Mouse (Mus musculus) frontal cortex, adult (tissue): ENCODE results near the gene Kcnj10.

Source experiments
- ATAC-seq: cut with Nextera tagmentation; 2 replicates; pipeline ENCODE4 v1.9.2; 2017; ENCODE audit warnings: mild to moderate bottlenecking, moderate library complexity, mixed read lengths; ENCODE audit not compliant: low TSS enrichment

Kcnj10 gene

DNA sequence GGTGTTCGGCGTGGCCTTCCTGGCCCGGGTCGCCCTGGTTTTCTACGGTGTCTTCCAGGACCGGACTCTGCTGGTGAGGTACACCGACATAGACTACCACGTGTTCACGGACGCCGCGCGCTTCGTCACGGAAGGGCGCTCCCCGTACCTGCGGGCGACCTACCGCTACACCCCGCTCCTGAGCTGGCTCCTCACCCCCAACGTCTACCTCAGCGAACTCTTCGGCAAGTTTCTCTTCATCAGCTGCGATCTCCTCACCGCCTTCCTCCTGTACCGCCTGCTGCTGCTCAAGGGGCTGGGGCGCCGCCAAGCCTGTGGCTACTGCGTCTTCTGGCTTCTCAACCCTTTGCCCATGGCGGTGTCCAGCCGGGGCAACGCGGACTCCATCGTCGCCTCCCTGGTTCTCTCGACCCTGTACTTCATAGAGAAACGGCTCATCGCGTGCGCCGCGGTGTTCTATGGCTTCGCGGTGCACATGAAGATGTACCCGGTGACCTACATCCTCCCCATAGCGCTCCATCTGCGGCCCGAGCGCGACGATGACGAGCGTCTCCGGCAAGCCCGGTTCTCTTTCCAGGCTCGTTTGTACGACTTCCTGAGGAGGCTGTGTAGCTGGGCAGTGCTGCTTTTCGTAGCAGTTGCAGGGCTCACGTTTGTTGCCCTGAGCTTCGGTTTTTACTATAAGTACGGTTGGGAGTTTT, 35.9 kb downstream of the Kcnj10 start:
- peak; percentile 41 for ATAC-seq

DNA sequence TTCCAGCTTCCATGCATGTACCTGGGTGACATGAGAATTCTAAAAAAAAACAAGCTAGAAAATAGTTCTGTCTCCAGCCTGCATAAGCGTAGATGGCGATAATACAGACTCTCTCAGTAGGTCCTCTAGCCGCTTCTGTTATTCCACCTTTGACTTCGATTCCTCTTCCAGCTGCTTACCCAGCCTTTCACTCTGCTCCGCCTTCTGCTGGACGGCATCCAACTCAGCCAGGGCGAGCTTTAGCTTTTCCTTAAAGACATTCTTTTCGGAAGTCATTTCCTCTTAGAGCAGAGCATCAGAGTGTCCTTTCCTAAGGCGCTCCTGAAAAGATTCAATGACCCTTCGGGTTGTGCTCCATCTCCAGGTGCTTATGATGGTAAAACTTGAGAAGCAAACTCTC, 39.1 kb downstream of the Kcnj10 start:
- ATAC-seq, result no peak

DNA sequence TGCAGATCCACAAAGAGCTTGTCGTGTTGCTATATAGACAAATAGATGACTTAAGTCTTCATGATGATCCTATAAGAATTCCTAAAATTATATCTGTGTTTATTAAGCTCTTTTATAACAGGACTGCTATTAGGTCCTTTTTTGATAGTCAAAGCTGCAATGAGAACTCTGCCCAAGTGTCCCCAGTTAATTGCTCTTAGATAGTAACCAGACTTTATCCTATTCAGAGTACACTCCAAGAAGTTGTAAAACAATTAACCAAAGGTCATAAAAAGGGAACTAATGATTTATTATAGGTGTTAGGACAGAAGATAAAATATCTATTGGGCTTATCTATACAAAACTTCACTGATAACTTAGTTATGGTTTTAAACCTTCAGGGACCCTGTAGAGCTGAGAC, 41.1 kb downstream of the Kcnj10 start:
- ATAC-seq, result no peak

DNA sequence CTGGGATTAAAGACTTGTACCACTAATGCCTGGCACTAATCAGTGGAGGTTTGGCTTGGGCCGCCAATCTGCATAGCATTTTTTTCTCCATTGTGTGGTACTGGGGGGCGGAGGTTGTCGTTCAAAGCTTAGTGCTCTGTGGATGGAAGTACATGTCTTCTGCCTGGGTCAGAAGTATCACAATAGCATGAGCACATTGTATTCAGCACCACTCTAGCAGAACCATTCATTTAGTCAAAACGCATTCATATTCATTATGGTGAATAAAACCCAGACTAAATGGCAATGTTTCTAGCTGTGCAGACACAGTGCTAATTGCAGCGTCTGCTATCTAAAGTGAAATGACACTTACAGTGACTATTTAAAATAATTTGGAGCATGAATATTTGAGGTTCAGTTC, 46.2 kb downstream of the Kcnj10 start:
- ATAC-seq, result peak; percentile 31; the same call in 1 of the 2 replicates

DNA sequence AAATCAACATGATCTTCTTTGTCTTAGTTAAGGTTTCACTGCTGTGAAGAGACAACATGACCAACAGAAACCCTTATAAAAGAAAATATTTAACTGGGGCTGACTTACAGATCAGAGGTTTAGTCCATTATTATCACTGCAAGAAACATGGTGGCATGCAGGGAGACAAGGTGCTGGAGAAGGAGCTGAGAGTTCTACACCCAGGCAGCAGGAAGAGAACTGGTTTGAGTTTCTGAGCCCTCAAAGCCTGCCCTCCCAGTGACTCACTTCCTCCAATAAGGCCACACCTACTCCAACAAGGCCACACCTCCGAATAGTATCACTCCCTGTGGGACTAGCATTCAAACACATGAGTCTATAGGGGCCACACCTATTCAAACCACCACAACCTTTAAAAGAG, 49.8 kb downstream of the Kcnj10 start:
- ATAC-seq, result no peak

DNA sequence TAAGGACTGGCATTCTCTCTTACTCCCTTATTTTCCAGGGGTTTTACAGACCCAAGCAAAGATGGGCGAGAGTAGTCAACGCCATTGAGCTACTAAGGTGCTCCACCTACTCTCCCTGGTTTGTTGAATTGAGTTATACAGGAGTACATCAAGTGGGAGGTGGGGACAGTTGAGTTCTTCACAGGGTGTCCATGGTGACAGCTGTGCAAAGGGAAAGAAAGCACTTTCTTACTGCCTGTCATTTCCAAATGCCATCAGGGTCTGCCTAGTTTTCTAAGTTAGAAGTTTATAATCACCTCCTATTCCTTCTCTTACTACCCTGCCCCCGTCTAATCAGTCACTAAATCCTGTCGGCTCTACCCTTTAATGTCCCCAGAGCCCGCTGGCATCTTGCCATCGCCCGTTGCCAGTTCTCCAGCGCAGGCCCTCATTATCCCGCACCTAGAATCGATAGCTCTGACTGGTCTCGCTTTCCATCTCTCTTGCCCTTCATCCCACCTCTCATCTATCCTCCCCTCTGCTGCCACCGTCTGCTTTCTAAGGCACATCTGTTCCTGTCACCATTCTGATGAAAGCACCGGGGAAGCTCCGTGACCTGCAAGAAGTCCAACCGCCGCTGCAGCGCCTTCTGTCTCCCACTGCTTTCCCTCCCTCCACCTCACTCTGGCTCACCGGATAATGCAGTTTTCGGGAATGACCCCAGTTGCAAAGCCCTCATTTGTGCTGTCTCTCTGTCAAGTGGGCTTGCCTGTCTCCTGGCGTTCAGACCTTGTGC, 51.0 kb downstream of the Kcnj10 start:
- ATAC-seq, result peak; percentile 65; the same call in 1 of the 2 replicates

DNA sequence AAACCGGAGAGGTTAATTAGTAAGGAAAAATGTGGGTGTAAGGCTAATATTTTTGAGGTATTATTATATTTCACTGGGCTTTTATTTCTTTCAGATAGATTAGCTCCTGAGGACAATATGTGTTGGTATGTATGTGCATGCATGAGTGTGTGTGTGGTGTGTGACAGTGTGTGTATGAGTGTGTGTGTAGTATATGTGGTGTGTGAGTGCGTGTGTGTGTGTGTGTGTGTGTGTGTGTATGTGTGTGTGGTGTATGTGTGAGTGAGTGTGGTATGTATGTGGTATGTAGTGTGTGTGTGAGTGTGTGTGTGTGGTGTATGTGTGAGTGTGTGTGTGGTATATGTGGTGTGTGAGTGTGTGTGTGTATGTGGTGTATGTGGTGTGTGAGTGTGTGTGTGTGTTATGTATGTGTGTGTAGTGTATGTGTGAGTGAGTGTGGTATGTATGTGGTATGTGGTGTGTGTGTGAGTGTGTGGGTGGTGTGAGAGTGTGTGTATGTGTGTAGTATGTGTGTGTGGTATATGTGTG, 51.7 kb downstream of the Kcnj10 start:
- no peak for ATAC-seq

DNA sequence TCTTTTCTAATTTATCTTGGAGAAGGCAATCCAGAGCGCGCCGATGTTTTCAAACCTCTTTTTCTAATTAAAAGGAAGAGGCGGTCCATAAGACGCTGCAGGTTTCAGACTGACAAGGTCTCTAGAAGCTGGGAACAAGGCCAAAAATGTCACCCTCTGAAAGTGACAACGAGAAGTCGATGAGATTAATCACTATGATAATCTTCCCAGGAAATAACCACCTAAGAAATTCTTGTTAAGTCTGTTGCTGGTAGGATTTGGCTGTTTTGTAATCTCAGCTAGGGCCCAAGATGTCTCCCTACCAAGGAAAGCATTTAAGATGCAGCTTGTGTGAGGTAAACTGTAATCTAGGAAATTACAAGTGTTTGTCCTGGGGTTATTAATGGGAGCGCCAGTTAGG, 52.7 kb downstream of the Kcnj10 start:
- no peak for ATAC-seq

DNA sequence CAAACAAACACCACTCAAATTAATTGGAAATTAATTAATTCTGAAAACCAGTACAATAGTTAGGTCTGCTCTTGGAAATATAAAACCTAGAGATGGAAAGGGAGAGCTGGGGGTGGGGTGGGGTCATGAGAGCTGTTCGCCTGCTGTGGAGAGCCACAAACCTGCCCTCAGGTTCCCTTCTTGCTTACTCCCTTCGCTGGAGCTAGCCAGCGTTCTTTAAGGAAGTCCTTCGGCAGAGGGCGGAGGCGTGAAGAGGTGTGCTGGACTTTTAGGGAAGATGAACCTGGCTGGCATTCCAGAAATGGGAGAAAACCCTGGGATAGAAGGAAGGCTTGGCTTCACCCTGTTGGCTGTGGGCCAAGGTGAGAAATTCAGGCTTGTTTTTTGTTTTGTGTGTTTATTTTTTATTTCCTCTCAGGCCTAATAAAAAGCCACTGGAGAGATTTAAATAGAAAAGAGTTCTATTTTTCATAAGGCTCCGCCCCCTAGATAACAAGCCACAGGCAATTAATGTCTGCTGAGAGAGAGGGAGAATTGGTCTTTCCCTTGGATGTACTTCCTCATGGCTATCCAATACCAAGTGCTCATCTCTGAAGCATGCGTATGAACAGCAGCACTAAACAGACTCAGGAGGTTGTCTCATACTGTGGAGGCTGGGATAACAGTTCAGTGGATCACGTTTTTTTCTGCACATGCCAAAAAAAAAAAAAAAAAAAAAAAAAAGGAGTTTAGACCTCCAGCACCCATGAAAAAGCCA, 56.2 kb downstream of the Kcnj10 start:
- ATAC-seq, result no peak

DNA sequence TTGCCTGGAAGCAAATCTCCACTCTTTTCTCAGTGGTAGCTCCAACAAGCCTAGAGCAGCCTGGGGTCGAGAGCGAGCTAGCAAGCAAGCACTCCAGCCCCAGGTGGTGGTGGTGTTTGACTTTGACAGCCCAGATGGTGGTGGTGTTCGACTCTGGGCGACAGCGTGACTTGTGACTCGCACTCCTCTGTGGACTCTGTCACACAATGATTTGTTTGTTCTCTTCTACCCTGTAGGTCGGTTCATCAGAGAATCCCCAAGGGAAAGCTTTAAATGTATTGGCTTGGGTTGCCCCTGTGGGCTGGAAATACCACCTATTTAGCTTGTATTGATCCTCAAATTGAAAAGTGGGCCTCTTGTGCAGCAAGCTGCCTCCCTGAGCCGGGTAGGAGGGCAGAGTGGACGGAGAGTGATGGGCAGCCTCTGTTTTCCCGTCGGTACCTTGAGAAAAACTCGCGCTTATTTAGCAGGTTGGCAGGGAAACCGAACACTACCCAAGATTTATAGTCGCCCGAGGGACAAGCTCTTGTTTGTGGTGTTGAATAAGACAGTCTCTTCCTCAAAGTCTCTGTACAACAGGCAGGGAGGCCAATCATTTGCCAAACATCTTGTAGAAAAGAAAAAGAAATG, 65.2 kb downstream of the Kcnj10 start:
- no peak for ATAC-seq

DNA sequence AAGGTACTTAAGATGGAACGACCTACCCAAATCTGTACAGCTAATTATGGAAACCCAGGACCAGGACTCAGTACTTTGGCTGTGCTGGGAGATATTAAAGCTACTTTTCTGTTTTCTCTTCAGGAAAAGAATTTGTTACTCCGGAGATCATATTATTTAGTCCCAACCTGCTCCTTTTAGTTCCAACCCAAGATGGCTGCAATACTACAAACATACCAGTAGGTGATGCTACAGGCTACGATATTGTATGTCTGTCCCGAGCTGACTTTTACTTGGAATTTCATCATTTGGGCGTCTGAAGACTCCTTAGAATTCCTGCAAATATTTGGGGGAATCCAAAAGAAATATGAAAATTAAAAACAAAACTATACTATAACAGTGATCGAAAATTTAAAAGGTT, 68.0 kb downstream of the Kcnj10 start:
- ATAC-seq, result peak; percentile 66

DNA sequence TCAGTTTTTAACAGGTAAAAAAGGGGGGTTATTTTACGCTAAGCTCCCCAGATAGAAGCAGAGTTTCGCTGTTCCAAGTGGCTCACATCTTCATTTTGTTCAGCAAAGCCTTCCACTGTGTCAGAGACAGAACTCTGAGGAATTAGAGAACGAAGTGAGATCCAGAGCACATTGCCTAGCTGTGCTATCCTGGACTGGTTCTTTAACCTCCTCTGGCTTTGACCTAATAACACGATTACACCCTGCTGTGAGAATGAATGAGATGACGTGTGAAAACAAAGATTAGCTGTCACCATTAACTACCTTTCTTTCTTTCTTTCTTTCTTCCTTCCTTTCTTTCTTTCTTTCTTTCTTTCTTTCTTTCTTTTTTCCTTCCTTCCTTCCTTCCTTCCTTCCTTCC, 68.4 kb downstream of the Kcnj10 start:
- ATAC-seq, result no peak

DNA sequence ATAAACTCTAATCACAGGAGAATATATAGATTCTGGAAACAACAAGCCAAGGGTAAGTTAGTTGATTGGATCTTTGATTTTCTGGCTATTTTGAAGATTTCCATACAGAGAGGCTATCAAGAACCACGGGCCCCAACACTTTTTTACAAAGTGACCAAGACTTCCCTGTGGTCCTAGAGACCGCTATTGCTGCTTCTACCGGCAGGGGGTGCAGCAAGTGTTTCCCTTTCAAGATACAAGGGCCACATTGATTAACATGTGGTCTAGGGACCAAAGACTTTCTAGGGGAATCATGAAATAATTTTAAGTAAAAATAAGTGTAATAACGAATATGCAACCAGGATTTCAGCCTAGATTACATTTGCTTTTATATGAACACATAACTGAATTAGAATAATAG, 69.8 kb downstream of the Kcnj10 start:
- peak; percentile 56; the same call in 1 of the 2 replicates for ATAC-seq

DNA sequence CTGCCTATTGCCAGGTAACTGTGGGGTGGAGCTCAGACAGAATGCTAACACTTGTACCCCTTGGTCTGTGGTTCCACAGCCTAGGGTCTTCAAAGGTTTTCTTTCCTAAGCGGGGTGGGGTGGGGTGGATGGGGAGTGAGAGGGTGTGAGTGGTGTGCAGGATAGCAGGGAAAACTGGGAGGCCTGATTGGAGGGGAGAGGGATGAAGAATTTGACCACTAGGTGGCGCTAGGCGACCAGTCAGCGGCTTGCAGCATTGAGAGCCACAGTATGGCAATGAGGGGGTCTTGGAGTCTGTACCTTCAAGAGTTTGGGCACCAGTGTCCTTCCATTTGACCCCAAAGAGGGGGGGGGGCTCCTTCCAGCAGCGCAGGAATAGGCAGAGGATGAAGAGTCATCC, 71.2 kb downstream of the Kcnj10 start:
- peak; percentile 93 for ATAC-seq

DNA sequence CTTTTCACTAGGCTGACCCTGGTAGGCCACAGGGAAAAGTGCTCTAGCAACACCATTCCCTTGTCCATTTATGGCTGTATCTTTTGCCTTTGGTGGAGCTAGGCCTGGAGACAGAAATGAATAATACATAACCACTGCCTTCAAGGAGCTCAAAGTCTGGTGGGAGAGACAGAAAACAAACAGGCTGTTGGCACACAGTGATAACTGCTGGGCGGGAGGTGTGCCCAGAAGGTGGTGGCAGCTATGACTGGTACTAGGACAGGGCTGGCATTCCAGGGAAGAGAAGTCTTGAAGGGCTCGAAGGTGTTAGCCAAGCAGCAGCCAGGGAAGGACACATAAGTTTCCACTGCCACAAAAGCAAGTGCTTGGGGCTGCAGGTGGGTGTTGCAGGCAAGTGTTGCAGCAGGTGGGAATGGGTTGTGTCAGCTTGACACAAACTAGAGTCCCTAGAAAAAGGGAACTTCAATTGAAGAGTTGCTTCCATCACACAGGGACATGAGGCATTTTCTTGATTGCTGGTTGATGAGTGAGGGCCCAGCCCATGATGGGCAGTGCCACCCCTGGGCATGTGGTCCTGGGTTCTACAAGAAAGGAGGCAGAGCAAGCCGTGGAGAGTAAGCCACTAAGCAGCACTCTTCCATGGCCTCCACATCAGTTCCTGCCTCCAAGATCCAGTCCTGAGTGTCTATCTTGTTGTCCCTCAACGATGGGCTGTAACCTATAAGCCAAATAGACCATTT, 72.7 kb downstream of the Kcnj10 start:
- no peak for ATAC-seq

DNA sequence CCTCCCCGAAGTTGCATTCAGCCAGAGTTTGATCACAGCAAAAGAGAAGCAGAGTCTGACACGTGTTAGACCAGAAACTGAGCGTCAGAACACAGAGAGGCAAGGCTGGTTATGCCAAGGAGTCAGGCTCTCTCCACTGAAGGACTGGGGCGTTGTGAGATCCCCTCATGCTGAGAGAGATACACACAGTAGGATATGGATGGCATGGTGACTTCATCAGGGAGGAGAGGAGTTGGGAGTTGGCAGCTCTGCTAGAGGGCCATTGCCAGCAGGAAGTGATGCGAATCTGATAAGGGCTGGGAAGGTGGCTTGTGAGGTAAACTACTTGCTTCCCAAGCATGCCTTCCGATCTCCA, 73.2 kb downstream of the Kcnj10 start:
- ATAC-seq, result no peak

DNA sequence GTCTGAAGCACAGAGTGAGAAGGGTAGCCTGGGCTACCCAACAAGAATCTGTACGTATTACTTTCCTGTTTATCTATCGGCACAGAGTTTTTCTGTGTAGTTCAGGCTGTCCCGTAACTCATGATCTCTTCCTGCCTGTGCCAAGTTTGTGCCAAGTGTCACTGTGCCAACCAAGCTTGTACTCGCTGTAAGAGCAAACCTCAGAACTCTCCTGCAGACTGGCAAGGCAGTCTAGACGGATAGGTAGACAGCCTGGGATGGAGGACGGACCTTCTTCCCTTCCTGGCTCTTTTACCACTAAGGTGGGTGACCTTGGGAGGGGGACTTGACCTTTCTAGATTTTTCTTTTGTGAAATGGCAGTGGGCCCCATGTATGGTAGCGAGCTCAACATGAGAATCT, 74.1 kb downstream of the Kcnj10 start:
- ATAC-seq, result no peak

DNA sequence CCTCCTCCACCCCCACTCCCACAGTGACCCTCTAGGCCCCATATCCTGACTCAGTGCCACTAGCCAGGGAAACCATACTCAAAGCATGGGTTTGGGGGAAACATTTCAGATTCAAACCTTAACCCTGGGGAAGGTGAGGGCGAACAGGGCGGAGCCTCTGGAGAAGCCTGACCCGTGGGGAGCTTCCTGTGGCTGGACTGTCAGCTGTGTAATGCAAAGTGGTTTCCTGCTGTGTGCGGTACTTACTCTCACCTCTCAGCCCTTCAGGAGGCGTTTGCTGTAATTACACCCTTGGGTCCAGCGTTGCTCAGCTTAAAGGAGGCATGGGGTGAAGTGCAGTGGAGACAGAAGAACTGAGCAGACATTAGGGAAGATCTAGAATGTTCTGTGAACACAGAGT, 77.2 kb downstream of the Kcnj10 start:
- ATAC-seq, result no peak

DNA sequence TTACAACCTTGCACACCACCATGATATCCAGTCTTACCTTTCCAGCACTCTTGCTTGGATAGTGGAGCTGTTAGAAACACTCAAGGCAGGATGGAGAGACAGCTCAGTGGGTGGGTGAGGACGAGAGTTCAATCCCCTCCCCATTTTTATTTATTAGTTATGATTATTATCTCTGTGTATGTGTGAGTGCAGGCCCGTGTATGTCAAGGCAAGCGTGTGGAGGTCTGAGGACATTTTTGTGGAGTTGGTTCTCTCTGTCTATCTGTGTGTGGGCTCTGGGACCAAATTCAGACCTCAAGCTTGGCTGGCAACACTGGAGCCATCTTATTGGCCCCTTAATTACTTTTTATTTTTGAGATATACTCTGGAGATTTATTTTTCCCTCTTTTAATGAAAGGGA, 77.6 kb downstream of the Kcnj10 start:
- no peak for ATAC-seq

DNA sequence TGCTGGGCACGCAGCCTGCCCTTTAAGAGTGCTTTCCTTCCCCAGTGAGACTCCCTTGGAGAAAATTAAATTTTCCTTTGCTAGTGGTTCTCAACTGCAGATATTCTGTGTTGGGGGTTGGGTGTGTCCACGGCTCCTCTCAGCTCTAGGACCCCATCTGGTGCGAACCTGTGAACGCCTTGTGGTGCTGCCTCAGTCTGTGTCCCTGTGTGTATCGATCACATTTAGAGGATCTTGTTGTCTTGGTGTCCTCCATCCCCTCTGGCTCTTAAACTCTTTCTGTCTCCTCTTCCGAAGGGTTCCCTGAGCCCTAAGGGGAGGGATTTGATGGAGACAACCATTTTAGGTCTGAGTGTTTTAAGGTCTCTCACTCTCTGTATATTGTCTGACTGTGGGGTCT, 79.2 kb downstream of the Kcnj10 start:
- ATAC-seq, result no peak

DNA sequence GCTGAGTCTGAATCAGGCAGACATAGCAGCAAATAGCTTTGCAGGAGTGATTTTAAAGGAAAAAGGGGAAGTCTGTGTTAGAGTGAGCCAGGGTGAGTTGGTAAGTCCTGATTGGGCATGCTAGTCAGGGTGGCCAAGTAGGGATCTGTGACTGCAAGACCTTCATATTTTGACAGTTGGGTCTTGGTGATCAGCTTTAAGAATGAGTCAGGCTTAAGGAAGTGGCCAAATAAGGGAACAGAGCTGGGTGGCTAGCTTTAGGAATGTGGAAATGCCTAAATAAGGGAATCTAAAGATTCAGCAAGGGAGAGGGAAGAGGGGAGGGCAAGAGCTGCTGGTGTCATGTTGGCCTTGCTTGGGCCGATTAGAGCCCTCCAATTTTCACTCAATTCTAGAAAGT, 82.4 kb downstream of the Kcnj10 start:
- ATAC-seq, result no peak
